Mouse (Mus musculus) ES-CJ7 (cell line): ENCODE data around the gene Zfp326.
A peak's percentile ranks its signal among the peaks of the same experiment; 100 is the strongest.

Experiments used
- DNase-seq: peaks from one replicate; pipeline ENCODE4 v3.0.0; 2011; ENCODE audit warnings: low read depth, low spot score

Zfp326 gene

DNA sequence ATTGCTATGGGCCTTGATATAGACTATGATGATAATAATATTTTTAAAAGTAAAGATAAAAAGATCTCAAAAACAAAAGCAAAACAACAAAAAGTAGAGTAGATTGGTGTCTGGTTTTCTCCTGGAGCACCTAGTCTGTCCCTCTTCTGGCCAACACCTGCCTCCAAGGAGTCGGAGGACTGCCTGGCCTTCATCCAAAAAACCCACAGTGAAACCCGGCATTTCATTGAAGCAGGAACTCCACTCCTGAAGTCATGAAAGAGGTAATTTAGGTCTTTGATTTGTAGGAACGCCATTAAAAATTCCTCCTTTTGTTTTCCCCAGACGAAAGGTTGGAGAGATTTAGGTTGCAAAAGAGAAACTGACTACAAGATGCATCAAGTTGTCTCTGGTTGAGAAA lies 8.9 kb upstream of the Zfp326 start:
- DNase-seq, result no peak

DNA sequence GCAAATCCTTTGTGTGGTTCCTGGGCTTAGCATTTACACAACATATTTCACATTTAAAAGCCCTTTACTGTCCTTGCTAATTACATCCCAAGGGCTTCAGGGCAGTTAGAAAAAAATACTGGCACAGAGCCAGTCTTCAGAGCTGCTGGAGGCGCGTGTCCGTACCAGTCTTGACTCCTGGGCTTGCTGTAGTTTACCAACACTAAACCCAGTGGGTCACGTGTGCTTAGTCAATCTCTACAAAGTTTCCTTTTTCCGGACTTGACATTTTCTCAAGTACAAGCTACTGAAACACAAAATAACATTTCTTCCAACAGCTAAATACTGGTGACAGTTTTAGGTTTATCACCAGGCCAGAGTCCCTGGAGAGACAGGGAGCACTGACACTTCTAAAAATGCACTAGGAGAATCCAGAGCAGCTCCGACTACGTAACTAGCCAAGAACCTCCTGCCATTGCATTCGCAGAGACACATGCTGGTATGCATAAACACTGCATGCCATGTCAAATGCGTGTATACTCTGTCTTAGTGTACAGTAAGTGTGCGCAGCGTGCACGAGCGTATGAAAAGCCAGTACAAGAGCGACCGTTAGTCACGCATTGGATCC lies 8.4 kb upstream of the Zfp326 start:
- DNase-seq, result no peak

DNA sequence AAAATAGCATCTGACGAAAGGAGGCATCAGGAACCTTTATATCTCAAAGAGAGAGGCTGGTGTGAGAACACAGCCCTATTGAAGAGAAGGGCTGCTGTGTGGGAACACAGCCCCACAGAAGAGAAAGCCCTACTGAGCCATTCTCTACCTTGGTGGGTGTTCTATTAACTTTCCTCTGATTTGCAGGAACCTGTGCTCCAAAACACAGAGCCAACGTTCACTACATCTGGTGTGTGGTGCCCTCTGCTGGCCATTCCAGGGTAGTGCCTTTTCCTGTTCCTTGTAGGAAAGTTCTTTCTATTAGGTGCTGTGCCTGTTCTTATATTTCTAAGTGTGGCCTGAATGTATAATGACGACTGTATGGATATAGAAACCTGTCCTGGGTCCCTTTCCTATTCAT lies 7.8 kb upstream of the Zfp326 start:
- DNase-seq, result peak; percentile 77

DNA sequence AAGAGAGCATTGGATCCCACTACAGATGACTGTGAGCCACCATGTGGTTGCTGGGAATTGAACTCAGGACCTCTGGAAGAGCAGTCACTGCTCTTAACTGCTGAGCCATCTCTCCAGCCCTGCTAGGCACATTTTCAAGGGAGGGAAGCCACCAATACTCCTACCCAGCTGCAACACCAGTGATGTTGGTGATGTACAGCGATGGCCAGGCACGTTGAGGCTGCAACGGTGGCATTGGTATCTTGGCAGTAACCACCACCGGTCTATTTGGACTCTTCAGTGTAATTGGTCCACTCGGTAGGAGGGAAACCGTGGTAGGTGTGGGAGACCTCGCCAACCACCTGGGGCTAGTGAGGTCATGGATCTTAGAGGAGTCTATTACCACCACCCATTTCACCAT lies 6.6 kb upstream of the Zfp326 start:
- DNase-seq, result no peak

DNA sequence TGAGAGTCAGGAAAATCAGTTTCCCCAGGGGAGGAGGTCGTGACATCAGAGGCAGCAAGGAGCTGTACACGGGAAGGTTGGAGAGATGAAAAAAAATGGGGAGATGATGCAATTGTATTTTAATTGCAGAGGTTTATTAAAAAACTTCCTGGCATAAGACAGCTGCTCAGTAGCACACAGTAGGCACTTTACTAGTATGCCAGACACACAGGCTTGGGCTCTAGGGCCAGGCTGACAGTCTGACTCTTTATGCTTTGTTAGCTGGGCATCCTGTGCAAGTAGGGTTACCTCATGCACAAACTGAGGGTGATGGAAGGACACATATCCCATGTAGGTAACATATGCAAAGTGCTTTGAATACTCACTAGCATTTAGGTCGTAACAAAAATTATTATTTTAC lies 5.2 kb upstream of the Zfp326 start:
- DNase-seq, result no peak

DNA sequence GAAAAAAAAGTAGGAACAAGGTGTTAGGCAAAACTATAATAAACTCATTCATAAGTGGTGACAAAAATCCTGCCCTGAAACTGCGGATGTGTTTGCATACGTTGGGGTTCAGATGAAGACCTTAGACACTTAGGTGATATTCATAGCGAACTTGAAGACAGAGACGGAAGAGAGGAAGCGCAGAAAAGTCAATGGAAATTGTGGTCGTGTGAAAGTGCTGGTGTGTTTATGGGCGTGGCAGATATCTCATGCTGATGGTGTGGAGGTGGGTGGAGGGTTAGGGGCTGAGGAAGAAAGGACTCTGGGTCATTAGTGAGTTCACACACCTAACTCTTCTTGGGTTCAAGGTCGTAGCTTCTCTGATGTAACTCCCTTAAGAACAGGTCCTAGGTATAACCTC lies 4.2 kb upstream of the Zfp326 start:
- DNase-seq, result no peak

DNA sequence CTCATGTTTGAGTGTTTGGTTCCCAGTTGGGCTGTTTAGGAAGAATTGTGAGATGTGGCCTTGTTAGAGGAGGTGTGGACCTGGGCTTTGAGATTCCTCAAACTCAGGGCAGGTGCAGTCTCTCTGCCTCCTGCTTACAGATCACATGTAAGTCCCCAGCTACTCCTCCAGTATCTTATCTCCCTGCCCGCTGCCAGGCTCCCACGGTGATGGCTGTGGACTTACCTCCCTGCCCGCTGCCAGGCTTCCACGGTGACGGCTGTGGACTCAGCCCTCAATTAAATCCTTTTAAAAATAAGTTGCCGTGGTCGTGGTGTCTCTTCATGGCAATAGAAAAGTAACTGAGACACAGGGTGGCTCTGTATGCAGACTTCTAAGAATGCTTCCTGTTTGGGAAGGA lies 3.4 kb upstream of the Zfp326 start:
- DNase-seq, result no peak

DNA sequence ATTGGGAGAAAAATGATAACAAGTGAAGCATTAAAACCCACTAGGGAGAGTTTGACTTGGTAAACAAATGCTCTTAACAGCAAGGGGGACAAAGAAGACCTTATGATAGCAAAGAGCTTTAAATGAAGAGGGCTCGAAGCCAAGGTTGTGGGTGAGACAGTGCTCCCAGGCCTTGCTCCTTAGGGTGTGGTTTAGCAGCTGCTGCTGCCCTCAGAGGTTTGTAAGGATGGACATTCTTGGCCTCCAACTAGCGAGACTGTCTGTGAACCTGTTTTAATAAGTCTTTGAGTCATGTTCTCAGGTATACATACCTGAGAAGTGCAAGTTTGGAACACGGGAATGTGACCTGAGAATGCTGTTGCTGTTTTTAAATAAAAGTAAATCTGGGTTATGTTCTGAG lies 2.6 kb upstream of the Zfp326 start:
- DNase-seq, result no peak

DNA sequence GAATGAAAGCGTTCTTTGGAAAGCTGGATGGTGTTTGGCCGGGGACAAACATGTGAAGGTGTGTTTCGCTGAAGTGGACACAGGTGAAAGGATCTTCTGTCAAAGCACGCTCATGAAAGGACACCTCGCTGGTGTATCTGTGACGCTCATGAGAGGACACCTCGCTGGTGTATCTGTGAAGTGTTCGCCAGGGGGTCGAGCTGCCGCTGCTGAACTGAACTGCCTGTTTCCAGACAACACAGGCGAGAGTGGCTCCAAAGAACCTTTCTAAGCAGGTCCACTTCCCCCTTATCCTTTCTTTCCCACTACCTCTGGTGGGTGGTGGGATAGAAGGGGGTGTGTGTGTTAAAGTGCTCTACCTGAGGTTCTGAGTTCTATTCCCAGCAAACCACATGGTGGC lies 1.9 kb upstream of the Zfp326 start:
- DNase-seq, result no peak

DNA sequence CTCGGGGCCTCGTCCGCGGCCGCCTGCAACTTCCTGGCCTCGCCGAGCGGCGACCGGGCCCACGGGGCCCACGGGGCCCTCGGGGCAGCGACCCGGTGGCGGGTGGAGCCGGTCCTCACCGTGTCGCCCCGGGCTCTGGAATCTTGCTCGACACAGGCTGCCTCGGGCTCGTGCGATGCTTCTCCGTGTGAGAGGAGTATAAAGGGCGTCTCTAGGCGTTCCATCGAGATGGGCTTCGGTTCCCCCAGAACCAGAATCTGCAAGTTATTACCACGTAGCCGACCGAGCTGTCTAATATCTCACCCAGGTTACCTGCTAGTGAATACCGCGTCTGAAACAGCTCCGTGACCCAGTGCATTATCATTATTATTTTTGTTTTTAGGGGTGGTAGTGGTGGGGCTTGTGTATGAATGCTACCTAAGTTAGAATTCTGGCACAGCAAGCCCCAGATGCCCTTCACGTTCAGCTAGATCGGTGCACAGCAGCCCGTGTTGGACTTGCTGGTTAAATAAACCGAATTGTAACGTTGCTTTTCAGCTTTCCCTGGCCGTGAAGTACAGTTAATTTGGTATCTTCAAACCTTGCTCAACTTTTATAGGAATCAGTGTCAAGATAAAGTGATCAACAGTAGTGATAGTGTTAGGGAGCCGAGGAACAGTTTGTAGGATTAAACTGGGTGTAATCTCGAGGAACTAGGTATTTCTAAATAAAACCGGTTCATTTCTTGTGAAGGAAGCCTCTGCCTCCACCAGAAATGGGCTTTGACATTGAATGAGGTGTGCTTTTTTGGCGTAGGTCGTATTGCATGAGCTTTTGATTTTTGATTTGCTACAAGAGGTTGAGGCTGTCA lies 785 bp downstream of the Zfp326 start:
- DNase-seq, result no peak

DNA sequence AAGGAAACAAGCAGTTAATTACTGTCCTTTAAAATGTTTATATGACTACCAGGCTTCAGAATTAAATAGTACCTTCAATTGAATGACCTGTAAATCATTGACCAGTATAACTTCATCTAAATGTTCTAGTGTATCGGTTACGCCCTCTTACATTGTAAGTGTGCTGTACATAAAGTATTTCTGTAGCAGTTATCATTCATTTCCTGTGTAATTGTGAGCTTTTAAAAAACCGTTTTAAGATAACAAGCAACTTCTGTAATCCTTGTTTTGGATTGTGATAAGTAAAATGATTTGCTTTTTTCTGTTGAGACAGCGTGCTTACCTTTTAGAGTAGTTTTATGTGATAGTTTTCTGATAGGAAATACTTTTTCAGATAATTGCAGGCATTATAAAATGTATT lies 11.0 kb downstream of the Zfp326 start:
- DNase-seq, result no peak

DNA sequence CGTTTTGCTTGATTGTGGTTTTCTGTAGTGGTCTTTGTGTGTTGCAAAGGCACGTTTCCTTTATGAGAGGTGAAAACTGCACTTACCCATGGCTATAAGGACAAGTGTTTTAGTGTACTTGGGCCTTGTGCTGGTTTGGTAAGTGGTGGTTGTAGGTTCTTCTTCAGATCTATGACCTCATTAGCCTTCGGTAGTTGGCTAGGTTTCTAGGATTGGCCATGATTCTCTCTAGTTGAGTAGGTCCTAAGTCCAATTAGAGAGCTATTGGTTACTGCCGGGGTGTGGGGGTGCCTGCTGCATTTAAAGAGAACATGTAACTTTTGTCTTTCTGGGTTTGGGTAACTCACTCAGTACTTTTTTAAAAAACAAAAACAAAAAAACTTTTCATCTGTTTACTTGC lies 21.8 kb downstream of the Zfp326 start:
- DNase-seq, result no peak

DNA sequence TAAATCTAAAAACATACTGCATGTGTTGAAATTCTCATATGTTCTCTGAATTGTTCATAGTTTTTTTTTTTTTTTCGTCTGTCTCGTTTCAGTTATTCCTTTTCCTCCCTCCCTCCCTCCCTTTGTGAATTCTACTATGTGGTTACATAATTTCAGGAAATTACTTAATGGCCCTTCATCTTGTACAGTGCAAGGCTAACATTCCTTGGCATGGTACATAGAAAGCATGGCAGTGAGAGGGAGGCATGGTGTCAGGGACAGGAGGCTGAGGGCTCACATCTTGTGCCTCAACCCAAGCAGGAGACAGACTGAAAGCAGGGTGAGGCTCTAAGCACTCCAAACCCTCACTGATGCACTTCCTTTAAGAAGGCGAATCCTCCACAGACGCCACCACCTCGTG lies 32.8 kb downstream of the Zfp326 start:
- DNase-seq, result no peak

DNA sequence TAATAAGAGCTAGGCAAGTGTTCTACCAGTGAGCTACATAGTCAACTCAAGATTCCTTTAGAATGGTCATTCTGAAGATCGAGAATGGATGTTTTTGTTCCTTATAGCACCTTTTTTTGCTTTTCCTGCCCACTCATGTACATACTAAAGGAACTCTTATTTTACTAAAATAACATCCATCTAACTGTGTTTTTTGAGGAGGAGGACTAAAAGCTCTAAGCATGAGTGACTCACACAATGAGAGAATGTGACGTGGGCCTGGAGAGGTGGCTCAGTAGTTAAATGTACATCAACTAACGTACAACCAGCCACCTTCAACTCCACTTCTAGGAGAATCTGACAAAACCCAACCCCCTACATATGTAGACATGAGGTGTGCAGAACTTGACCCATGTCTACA lies 33.3 kb downstream of the Zfp326 start:
- DNase-seq, result no peak

DNA sequence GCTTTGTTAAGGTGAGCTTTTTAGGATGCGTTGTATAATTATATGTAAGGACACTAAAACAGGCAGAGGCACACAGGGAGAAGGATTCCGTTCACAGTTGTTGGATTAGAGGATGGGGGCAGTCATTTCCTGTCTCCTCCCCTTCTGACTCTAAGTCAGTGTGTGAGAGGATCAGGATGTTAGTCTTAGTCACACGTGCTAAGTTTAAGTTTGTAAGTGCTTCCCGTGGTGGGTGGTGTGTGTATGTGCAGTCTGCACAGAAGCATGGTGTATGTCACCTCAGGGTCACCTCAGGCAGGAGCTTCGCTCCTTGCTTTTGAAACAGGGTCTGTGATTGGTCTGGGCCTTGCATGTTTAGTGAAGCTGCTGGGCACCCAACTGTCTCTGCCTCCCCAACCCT lies 35.1 kb downstream of the Zfp326 start:
- no peak for DNase-seq

DNA sequence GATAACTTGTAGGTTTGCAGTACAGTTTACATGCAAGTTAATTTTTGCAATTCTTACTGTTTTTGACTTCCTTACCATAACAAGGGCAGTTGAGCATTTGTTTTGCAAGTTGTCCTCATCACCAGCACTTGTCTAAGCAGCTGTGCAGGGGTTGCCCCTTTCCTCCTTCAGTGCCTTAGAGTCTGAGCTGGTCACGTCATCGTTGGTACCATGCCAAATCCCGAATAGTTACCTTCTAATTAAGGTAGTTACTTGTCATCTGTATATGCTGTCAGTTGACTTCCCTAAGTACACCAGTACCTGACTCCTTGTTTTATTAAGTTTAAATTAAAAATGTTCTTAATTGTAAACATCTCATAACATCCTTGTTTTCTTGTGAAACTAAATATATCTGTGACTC lies 41.0 kb downstream of the Zfp326 start:
- no peak for DNase-seq

DNA sequence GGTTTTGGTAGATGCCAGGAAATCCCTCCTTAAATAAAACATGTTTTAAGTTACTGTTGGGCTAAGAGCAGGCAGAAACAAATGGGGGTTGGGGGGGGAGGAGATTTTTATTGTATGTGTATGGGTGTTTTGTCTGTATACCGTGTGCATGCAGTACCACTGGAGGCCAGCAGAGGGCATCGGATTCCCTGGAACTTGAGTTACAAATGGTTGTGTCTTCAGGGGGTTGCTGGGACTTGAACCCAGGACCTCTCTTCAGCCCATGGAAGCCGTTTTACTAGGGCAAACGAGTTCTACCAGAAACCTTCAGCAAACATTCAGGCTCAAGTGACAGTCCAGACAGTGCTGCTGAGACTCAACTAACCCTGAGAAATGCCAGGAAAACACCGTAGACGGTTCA lies 41.9 kb downstream of the Zfp326 start:
- DNase-seq, result peak; percentile 66

DNA sequence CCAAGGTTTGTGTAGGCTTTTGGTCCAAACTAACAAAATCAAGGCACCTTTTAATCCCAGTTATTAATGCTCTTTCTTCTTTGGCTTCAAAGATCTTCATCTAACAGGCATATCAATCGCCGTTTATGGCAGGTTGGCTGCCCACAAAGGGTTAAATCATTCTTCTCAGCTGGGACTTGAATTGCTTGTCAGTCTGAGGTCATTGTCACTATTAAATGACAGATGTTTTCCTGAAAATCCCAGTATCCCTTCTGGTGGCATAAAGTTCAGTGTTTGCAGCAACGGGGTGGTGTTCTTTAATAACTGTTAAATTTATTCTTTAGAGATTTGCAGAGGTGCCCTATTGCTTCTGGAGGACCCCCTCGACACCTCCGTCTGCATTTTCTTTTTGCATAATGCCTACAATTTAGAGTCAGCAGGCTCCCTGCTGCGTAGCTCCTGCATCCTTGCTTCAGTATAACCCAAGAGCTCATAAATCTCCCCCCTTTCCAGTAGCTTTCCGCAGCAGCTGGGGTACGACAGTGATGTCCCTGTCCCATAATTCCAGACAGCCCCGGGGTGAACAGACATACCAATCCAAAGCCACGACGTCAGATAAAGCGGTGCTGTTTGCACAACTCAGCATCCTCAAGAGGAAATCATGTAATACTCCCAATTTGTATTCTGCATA lies 46.6 kb downstream of the Zfp326 start:
- no peak for DNase-seq

DNA sequence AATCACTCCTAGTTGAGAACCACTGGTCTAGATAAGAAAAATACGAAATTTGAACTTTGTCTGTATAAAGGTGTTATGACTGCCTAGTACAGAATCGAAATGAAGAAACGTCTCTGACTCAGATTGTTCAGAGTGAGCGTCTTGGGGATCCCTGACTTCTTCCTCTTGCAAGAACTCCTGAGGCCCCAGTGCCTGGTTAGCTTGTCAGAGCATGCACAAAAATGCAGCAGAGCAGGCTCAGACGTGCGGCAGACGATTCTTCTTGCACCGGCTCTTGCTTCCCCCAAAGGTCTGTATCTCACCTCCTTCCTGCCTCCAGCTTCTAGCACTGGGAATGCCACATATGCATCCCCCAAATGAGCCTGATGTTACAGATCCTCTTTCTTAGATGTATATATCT lies 48.0 kb downstream of the Zfp326 start:
- DNase-seq, result no peak

DNA sequence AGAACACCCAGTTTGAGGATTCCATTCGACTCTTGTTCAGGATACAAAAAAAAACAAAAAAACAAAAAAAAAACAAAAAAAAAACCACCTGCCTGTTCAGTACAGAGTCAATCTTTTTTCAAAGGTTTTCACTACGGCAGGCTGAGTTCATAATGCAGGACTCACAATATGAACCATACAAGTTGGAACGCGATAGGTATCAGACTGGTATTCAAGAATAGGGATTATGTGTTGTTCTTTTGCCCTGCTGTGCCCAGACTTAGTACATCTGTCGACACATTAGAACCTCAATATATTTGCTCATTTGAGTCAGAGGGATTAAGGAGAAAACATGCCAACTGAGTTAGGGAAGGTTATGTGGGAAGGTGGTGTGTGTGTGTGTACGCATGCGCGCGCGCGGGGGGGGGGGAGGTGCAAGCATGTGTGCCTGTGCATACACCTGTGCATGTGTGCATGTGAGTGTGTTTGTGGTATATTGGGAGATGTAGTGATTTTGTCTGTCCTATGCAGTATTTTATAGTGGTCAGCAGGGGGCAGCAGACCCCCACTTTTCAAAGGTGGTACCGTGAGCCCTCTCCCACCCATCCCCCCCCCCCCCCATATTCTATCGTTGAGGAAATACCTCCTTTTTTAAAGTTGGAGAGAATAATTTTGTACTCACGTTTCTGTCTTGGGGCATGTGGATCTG lies 49.3 kb downstream of the Zfp326 start:
- DNase-seq, result peak; percentile 22

DNA sequence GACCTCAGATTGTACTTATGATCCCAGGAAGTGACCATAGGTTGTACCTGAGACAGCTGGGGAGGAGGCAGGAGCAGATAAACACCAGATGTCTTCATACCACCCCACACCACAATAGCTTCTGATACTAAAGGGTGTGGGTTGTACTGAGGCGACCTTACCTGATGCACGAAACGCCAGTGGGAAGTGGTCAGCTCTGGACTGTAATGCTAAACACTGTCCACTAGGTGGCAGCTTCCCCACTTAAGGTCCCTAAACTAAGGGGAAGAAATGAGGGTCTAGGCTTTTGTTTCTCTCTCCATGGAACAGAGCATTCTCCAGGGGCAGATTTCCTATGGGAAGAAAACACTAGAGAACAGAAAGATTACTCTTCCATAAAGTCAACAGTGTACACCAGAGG lies 53.9 kb downstream of the Zfp326 start:
- peak; percentile 48 for DNase-seq

DNA sequence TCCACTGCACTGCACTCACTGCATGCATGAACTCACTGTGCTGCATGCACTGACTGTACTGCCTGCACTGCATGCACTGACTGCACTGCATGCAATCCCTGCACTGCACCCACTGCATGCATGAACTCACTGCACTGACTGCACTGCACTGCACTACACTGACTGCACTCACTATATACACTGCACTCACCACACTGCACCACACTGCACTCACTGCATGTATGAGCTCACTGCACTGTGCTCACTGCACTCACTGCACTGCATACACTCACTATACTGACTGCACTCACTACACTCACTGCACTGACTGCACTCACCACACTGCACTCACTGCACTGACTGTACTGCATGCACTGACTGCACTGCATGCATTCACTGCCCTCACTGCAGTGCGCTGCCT lies 56.0 kb downstream of the Zfp326 start:
- DNase-seq, result no peak
